Mouse (Mus musculus): ENCODE data around the gene Brd2.

DNA sequence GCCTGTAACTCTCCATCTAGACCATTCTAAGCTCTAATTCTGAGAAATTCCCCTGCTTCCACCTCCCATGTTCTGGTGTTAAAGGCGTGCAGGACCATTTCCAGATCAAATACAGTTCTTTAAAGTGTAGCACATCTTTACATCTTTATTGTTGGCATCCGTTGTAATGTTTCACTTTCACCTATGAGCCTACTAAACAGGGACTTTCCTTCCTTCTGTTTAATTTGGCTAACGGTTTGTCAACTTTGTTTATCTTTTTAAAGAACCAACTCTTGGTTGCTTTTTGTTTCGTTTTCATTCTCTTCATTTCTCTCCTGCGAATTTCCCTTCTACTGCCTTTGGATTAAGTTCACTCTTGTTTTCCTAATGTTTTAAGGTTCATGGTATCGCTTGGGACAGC, 19.6 kb downstream of the Brd2 start:
- TF ChIP-seq CTCF (IDR thresholded peaks at IDR 0.05; ENCODE audit: low read depth) (no peak), EP300 (optimal IDR thresholded peaks at IDR 0.05) (no peak)
